Mouse (Mus musculus) hindbrain, embryonic 15.5 days (tissue): ENCODE results near the gene Cebpe. TPM values are rescaled to one million over a fixed set of nuclear protein-coding genes. Genes with fewer than 3 reads are reported as not detected.
A peak's percentile ranks its signal among the peaks of the same experiment; 100 is the strongest.

Experiments used
- ATAC-seq: fragments of 200-750 bp; cut with Nextera tagmentation; 2 replicates; pipeline ENCODE4 v1.8.0; 2017; ENCODE audit warnings: low read depth, moderate number of reproducible peaks, moderate TSS enrichment; ENCODE audit not compliant: low FRiP score
- H3K27ac ChIP-seq: fragments of 300-500 bp; sonication (generic); replicated peaks from 2 replicates; pipeline ENCODE4 v1.5.1; 2015; ENCODE audit warnings: mild to moderate bottlenecking, inconsistent platforms
- H3K27me3 ChIP-seq: fragments of 300-500 bp; sonication (generic); 2 replicates; pipeline ENCODE4 v1.6.1; 2015; ENCODE audit warnings: control low read depth, inconsistent platforms
- H3K36me3 ChIP-seq: fragments of 300-500 bp; sonication (generic); 2 replicates; pipeline ENCODE4 v1.6.1; 2015; ENCODE audit warnings: control low read depth, inconsistent platforms
- H3K4me1 ChIP-seq: fragments of 300-500 bp; sonication (generic); replicated peaks from 2 replicates; pipeline ENCODE4 v1.6.1; 2015; ENCODE audit warnings: control low read depth, inconsistent platforms
- H3K4me2 ChIP-seq: fragments of 300-500 bp; sonication (generic); 2 replicates; pipeline ENCODE4 v1.6.1; 2015; ENCODE audit warnings: moderate library complexity, mild to moderate bottlenecking, inconsistent platforms
- H3K4me3 ChIP-seq: fragments of 300-500 bp; sonication (generic); 2 replicates; pipeline ENCODE4 v1.5.1; 2015; ENCODE audit warnings: mild to moderate bottlenecking, inconsistent platforms
- H3K9ac ChIP-seq: fragments of 300-500 bp; sonication (generic); 2 replicates; pipeline ENCODE4 v1.6.1; 2015; ENCODE audit warnings: inconsistent platforms
- H3K9me3 ChIP-seq: fragments of 300-500 bp; sonication (generic); 2 replicates; pipeline ENCODE4 v1.6.1; 2016; ENCODE audit warnings: control low read depth, inconsistent platforms
- WGBS: fragments of 180-500 bp; shearing (Covaris S2); methylation state at CpG from one replicate; pipeline ENCODE4 v1.1.7; 2015; 5-methylcytosine and 5-hydroxymethylcytosine counted together
- polyA plus RNA-seq: library from polyadenylated mRNA; unstranded; fragments of >200 nt; fragmentation: Nextera tagmentation; extraction: Ambion mirVana; gene quantifications from 2 replicates; pipeline ENCODE4 v1.2.1, GENCODE M21; 2015

The Cebpe gene
- polyA plus RNA-seq, 1 experiment from 2014 or later = not detected

DNA sequence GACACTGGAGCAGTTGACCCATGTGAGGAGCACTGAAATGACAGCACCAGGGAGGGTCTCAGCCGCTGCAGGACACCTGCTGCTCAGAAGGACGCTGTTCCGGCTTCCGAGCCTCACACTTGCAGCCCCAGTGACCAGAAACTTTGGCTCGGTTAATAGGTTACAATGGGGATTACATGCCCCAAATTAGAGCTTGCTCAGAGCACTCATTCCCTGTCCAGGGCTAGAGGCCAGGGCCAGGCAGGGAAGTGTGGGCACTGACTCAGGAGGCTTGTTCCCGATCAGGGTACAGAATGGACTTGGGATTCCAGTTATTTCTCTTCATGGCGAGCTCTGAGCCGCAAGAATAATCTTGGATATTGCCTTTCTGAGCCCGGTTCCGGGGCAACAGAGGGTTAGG lies 25.7 kb upstream of the Cebpe start:
- Histone ChIP-seq H3K27me3 (no peaks in the 10 kb centered on the region), H3K4me1 (peaks cover 13% of the 10 kb centered on the region), H3K9ac (no peak overlapping the region), H3K9me3 (no peaks in the 10 kb centered on the region), H3K4me3 (no peak overlapping the region), H3K4me2 (no peak overlapping the region), H3K27ac (peak overlapping the region; percentile 28), H3K36me3 (no peaks in the 10 kb centered on the region)
- WGBS = 66% methylated on average over 10 of the region's 10 CpGs
- no peak for ATAC-seq

GRCm38 (mm10) chr14:54736555-54737552 lies 24.9 kb upstream of the Cebpe start:
- Histone ChIP-seq H3K27me3 (no peaks in the 10 kb centered on the region), H3K9me3 (no peaks in the 10 kb centered on the region), H3K4me2 (no peak overlapping the region), H3K4me3 (no peak overlapping the region), H3K9ac (no peak overlapping the region), H3K27ac (peak overlapping the region; percentile 28), H3K4me1 (peaks cover 13% of the 10 kb centered on the region), H3K36me3 (no peaks in the 10 kb centered on the region)
- 52% methylated on average over 14 of the region's 14 CpGs for WGBS
- peak; percentile 68; the same call in 1 of the 2 replicates for ATAC-seq

DNA sequence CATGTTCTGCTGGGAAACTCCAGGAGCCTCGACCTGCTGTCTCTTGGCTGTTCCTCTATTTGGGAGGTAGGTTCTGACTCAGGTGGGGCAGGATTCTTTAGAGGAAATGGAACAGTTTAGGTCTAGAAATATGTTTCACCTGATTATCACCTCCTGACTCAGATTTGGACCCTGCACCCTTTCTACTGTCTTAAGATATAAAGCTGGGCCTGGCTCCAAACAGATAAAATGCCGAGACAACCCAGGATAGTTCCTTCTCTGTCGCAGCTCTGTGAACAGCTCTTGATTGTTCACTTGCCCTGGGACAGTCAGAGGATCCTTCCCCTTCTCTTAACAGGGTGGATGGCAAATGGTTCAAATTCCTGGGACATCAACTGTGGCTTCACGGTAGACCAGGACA lies 23.2 kb upstream of the Cebpe start:
- no peaks in the 10 kb centered on the region for H3K36me3 ChIP-seq
- no peak overlapping the region for H3K4me3 ChIP-seq
- H3K9ac ChIP-seq = no peak overlapping the region
- H3K4me1 ChIP-seq = peaks cover 13% of the 10 kb centered on the region
- H3K9me3 ChIP-seq = no peaks in the 10 kb centered on the region
- H3K27me3 ChIP-seq = no peaks in the 10 kb centered on the region
- 84% methylated on average over 4 of the region's 4 CpGs for WGBS
- no peak overlapping the region for H3K27ac ChIP-seq
- ATAC-seq = no peak
- no peak overlapping the region for H3K4me2 ChIP-seq

DNA sequence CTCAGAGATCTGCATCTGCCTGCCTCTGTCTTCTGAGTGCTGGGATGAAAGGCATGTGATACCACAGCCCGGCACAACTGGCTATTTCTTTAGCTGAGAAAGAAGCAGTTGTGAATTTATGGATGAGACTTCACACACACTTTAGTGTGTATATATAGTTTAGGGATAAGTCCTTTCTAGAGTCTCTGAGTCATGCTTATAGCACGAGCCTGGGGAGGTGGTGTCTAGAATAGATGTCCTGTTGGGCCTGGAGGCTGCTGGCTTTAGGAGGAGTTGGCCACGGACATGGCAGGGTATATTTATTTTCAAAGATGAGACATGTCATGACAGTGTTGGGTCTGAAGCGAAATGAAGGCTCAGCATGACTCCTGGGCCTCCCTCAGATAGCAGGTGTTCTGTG lies 22.0 kb upstream of the Cebpe start:
- H3K4me2 ChIP-seq = no peak overlapping the region
- H3K4me3 ChIP-seq = no peak overlapping the region
- H3K27me3 ChIP-seq = no peaks in the 10 kb centered on the region
- no peak overlapping the region for H3K27ac ChIP-seq
- no peak for ATAC-seq
- no peaks in the 10 kb centered on the region for H3K9me3 ChIP-seq
- no peak overlapping the region for H3K9ac ChIP-seq
- 80% methylated on average over 4 of the region's 4 CpGs for WGBS
- H3K4me1 ChIP-seq = peaks cover 13% of the 10 kb centered on the region
- no peaks in the 10 kb centered on the region for H3K36me3 ChIP-seq

DNA sequence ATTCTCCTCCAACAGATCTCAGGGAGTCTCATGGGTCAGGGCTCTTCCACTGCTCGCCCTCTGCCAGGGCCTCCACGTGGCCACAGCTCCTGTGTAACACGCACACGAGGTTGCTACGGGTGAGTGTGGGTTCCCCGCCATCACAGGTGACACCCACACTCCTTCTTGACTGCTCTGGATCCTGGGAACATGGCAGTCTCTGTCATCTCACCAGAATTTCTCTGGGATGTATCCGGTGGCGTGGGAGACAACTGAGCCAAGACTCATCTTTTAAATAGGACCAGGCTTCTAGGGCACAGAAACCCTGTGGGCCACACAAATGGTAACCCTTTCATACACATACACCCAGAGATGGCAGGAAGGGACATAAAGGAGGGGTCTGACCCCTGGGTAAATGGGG lies 20.2 kb upstream of the Cebpe start:
- no peak overlapping the region for H3K4me3 ChIP-seq
- H3K9me3 ChIP-seq = no peaks in the 10 kb centered on the region
- no peak overlapping the region for H3K9ac ChIP-seq
- no peaks in the 10 kb centered on the region for H3K36me3 ChIP-seq
- ATAC-seq = no peak
- H3K27ac ChIP-seq = no peak overlapping the region
- no peak overlapping the region for H3K4me2 ChIP-seq
- WGBS = 93% methylated on average over 8 of the region's 8 CpGs
- H3K27me3 ChIP-seq = no peaks in the 10 kb centered on the region
- H3K4me1 ChIP-seq = peaks cover 7% of the 10 kb centered on the region

GRCm38 (mm10) chr14:54730305-54730704 lies 18.3 kb upstream of the Cebpe start:
- WGBS = 91% methylated on average over 6 of the region's 6 CpGs
- Histone ChIP-seq H3K36me3 (no peaks in the 10 kb centered on the region), H3K4me3 (no peak overlapping the region), H3K9me3 (no peaks in the 10 kb centered on the region), H3K4me2 (no peak overlapping the region), H3K27me3 (no peaks in the 10 kb centered on the region), H3K27ac (no peak overlapping the region), H3K4me1 (no peaks in the 10 kb centered on the region), H3K9ac (no peak overlapping the region)
- ATAC-seq = no peak

- Histone ChIP-seq H3K27ac (no peak overlapping the region), H3K4me1 (no peaks in the 10 kb centered on the region), H3K9ac (no peak overlapping the region), H3K36me3 (no peaks in the 10 kb centered on the region), H3K9me3 (no peaks in the 10 kb centered on the region), H3K27me3 (no peaks in the 10 kb centered on the region), H3K4me3 (no peak overlapping the region), H3K4me2 (no peak overlapping the region)
- 68% methylated on average over 13 of the region's 13 CpGs for WGBS
- peak; percentile 34; the same call in 1 of the 2 replicates for ATAC-seq
Observed at GRCm38 (mm10) chr14:54728823-54729653, 17.1 kb upstream of the Cebpe start.

DNA sequence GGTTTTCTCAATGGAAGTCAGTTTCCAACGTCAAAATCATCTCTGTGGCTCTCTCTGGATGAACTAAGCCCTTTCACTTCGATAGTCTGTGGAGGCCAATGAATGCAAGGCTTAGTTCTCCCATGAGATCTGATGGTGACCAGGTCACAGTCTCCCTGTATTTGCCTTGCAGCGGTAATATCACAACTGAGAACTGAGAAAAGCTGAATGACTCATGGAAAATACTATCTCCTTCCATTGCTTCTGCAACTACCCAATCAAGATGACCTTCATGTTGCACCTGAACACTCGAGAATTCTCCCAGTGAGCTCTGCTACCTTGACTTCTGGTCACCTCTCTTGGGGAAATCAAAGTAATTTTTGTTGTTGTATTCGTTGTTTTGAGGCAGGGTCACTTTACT lies 15.6 kb upstream of the Cebpe start:
- no peak overlapping the region for H3K4me3 ChIP-seq
- no peaks in the 10 kb centered on the region for H3K27me3 ChIP-seq
- H3K36me3 ChIP-seq = no peaks in the 10 kb centered on the region
- WGBS = 87% methylated on average over 5 of the region's 5 CpGs
- no peaks in the 10 kb centered on the region for H3K9me3 ChIP-seq
- H3K9ac ChIP-seq = no peak overlapping the region
- H3K4me2 ChIP-seq = no peak overlapping the region
- H3K27ac ChIP-seq = no peak overlapping the region
- no peak for ATAC-seq
- no peaks in the 10 kb centered on the region for H3K4me1 ChIP-seq

DNA sequence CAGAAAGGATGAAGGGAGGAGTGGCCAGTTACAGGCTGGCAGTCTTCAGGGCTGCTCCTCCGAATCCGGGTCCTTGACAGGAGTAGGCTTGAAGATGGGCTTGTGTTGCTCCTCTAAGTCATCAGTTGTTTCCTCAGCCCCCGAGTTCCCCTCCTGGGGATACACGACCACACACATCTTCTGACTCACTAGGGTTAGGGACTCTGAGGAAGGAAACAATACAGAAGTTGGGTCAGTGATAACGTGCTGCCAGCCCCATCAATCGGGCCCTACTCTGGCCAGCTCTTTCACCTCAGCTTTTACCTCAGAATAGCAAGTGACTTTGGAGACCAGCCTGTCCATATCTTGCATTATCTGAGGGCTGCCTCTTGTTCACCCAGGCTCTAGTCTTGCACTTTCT lies 12.1 kb upstream of the Cebpe start:
- Histone ChIP-seq H3K4me3 (no peak overlapping the region), H3K27ac (no peak overlapping the region), H3K27me3 (no peaks in the 10 kb centered on the region), H3K4me2 (no peak overlapping the region), H3K9ac (no peak overlapping the region), H3K4me1 (no peaks in the 10 kb centered on the region), H3K9me3 (no peaks in the 10 kb centered on the region), H3K36me3 (no peaks in the 10 kb centered on the region)
- 82% methylated on average over 6 of the region's 6 CpGs for WGBS
- ATAC-seq = no peak

- ATAC-seq = no peak
- H3K4me3 ChIP-seq = no peak overlapping the region
- H3K4me2 ChIP-seq = no peak overlapping the region
- no peaks in the 10 kb centered on the region for H3K27me3 ChIP-seq
- H3K4me1 ChIP-seq = no peaks in the 10 kb centered on the region
- no peaks in the 10 kb centered on the region for H3K9me3 ChIP-seq
- H3K27ac ChIP-seq = no peak overlapping the region
- no peaks in the 10 kb centered on the region for H3K36me3 ChIP-seq
- no peak overlapping the region for H3K9ac ChIP-seq
- 84% methylated on average over 10 of the region's 10 CpGs for WGBS
Observed at GRCm38 (mm10) chr14:54721711-54722110, 9.7 kb upstream of the Cebpe start.

DNA sequence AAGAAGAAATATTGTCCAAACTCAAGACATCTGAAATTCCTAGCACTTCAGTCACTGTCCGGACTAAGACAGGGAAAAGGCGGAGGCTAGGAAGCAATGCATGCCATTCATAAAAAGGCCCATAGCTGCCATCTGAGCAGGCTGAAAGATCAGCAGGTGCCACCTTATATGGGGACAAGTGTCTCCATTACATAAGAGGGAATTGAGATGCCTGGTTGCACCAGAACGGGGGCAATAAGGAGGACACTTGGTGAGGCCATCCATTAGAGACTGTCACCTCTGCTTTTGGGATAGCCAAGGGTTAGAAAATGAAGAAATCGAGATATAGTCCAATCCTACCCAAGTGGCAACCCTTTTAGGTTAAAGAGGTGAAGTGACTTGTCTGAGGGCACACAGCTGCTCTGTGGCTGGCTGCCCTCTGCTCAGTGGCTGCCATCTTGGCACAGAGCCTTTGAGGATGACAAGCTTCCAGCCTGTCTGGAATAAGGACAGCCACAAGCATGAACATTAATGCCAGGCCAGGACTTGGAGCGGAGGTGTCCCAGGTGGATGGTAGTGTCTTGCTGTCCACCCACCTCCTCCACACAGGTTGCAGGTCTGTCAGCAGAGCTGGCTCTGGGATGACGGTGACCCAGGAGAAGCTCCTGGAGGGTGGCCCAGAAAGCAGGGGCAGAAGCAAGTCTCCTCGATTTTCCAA lies 8.8 kb upstream of the Cebpe start:
- no peak overlapping the region for H3K27ac ChIP-seq

More for the DNA sequence above, 8.8 kb upstream of the Cebpe start:
- Histone ChIP-seq H3K4me3 (no peak overlapping the region), H3K4me1 (no peaks in the 10 kb centered on the region), H3K27me3 (no peaks in the 10 kb centered on the region), H3K4me2 (no peak overlapping the region), H3K9me3 (no peaks in the 10 kb centered on the region), H3K9ac (no peak overlapping the region), H3K36me3 (no peaks in the 10 kb centered on the region)
- no peak for ATAC-seq
- 86% methylated on average over 7 of the region's 7 CpGs for WGBS
